Mouse (Mus musculus) erythroblast, adult 5-6 weeks (primary cell): Measurements from ENCODE around the gene Trpm2. TPM values are rescaled to one million over a fixed set of nuclear protein-coding genes. Genes with fewer than 3 reads are reported as not detected.
"Not testable (repeated sequence)": the region's sequence is repeated elsewhere in the genome, so short reads cannot be mapped to it uniquely, and the experiment has no call there.

Experiments
- ATAC-seq: replicated peaks from 2 replicates; pipeline ENCODE4 v1.8.0; 2016; ENCODE audit warnings: moderate number of reproducible peaks, mild to moderate bottlenecking, moderate TSS enrichment, inconsistent platforms; ENCODE audit not compliant: poor library complexity, low FRiP score, severe bottlenecking
- total RNA-seq, 2 experiments: library from RNA; stranded (forward) in 1 of 2; stranded (reverse) in 1 of 2; fragments of 150-400 nt in 1 of 2; fragments of 200-764, 138-1000 nt in 1 of 2; gene quantifications; 2 replicates each; pipeline versions ENCODE4 v1.2.3 to v1.2.4; 2015 to 2017; ENCODE audit warnings: low replicate concordance in 2 of 2

The Trpm2 gene
- total RNA-seq, 2 experiments from 2014 or later, result 3.1 to 3.4 TPM

GRCm38 (mm10) chr10:77984660-77985059 lies 14.3 kb upstream of the Trpm2 start:
- ATAC-seq, result peak; percentile 81

- ATAC-seq, result peak; percentile 96
Measured at GRCm38 (mm10) chr10:77978351-77979350, 8.3 kb upstream of the Trpm2 start, which contains the start of gene 1810043G02Rik. 1810043G02Rik (plus strand) TSS chr10:77978524.

DNA sequence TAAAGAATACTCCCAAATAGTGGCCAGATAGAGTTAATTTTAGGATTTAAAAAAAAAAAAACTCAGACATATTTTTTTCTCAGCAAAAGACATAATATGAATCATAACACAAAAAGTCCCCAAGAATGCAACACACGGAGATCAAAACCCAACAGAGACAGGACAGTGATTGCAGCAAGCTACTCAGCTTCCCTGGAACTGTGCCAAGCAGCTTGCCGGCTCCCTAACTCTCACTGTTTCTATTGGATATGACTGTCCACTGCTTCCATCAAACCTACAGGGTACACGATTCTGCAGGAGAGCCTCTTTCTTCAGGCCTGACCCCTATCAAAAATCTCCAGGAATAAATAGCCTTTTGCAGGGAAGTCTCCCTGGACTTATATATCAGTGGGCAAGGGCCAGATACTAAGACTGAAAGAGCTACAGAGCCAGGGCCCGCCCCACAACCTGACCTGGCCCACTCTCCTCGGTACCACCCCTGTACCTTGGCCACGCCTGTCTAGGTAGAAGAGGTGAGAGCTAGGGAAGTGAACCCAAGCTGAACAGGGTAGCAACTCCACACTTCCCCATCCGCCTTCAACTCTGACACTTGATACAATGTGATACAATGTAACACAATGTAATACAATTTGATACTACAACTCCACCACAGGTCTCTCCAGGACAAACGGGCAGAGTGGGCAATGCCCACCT lies 6.2 kb upstream of the Trpm2 start:
- ATAC-seq, result no peak

DNA sequence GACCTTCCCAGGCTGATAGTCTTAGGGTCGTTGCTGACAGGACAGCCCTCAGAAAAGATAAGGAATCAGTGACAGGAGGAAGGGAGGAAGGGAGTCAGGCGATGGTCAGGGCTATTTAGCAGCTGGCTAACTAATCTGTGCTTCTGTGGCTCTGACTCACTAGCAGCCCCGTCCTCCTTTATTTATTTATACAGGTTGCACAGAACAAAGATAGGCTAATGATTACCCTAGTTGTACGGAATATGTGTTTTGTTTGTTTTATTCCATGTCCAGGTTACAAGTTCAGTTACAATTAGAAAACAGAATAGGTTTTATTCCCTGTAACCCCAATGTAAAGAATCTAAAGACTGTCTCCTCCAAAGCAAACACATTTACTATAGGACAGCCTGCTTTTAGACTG lies 5.3 kb upstream of the Trpm2 start:
- no peak for ATAC-seq

GRCm38 (mm10) chr10:77974811-77975210 lies 4.4 kb upstream of the Trpm2 start:
- no peak for ATAC-seq

DNA sequence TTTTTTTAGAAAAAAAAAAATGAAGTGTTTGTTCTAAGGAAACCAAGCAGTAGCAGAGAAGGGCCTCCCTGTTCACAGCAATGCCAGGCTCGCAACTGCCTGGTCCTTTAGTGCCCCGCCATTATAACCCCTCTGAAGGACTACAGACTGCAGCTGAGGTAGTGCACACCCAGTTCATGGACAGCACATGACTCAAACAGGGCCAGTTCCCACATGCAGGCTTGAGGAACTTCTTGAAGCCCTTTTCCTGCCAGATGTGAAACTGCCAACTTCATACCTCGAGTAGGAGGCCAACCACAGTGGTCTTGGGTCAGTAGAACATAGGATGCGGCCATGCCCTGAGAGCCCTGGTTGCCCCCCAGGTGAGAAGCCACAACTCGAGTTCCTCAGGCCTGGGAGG lies 4.0 kb upstream of the Trpm2 start:
- no peak for ATAC-seq

DNA sequence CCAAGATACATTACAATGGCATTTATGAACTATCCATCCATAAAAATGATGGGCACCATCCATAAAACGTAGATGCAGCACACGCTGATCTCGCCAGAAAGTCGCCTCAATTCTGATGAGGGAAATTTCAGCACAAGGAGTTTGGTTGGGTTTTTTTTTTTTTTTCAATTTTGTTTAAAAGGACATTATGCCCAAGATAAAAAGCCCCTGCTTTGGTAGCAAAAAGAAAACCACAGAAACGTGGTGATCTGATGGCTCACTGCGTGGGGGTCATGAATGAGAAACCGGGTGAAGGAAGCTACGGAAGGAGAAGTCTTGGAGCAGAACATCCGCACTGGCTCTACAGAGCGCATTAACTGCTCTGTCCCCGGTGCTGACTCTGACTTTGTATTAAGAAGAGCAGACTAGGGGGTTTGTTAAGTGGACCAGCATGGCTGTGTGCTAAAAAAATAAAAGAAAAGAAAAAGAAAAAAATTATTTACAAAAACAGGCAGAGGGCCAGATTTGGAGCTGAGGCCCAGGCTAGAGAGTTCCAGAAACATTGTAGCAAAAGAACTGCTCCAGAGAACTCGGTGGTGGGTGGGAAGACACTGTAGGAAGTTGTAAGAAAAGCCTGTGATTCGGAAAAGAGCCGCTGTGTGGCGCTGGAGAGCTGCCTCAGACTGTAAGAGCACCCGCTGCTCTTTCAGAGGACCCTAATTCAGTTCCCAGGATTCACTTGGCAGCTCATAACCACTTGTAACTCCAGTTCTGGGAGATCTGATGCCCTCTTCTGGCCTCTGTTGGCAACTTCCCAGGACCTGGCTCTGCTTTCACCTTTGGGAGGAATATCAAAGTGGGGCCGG lies 1.6 kb upstream of the Trpm2 start:
- no peak for ATAC-seq

DNA sequence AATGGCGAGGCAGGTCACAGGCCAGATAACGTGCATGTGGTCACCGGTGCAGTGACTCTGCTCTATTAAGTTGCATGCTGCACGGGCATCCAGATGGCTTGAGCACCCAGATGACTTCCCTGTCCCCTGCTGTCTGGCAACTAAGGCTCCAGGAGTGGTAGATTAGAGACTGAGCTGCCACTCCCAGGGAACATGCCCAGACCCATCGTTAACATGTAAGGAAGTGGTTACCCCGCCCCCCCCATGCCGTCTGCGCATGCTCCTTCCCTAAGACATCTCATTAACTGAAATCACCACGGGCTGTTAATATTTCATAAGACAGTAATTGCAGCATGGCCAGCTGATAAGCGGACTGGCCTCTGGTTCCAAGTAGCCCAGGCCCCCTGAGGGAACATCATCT lies 828 bp upstream of the Trpm2 start:
- no peak for ATAC-seq

DNA sequence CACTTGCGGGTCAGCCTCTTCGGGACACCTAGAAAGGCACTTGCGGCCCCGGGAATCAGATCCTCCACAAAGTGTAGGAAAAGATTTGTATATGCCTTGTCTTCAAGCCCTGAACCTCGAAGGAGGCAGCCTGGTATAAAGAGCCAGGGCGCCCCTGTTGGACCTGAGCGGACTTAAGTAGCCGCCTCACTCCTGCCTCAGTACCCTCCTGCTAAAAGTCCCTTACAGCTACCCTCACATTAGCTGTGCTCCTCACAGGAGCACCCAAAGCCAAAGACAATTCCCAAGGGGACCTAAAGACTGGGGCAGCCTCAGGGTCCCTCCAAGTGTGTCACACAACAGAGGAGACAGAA lies 414 bp downstream of the Trpm2 start:
- ATAC-seq, result no peak

DNA sequence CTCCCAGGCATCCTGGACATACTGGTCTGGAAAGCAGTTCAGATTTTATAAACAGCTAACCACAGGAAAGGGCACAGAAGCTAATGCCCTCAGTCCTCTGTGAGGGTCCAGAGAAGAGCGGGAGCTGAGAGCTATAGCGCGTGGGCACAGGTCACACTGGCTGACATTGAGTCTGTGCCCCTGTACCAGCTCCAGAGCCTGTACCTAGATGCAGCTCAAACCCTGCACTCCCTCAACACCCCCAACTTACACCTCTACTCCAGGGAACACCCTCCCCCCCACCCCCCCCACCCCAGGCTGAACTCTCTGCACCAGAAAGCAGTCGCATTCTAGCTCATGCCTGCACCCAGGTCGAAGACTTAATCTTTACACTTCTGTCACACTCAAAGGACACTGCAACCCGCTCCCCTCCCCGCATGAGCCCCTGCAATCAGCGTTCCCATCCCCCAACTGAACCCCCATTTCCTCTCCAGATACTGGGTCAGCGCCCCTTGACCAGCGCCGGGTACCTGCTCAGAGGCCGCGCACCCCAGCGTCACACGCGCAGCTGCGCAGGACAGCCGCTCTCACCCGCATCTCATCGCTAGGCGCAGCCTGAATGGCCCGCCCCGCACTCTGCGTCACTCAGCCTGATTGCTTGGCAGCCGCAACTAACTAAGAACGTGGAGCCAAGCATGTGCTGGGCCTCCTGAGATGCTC lies 940 bp downstream of the Trpm2 start:
- no peak for ATAC-seq

GRCm38 (mm10) chr10:77963971-77964370 lies 6.4 kb downstream of the Trpm2 start:
- ATAC-seq, result no peak

GRCm38 (mm10) chr10:77962725-77963124 lies 7.6 kb downstream of the Trpm2 start:
- ATAC-seq, result no peak

- ATAC-seq, result not testable (repeated sequence)
Measured at GRCm38 (mm10) chr10:77950468-77950867, 19.9 kb downstream of the Trpm2 start.

DNA sequence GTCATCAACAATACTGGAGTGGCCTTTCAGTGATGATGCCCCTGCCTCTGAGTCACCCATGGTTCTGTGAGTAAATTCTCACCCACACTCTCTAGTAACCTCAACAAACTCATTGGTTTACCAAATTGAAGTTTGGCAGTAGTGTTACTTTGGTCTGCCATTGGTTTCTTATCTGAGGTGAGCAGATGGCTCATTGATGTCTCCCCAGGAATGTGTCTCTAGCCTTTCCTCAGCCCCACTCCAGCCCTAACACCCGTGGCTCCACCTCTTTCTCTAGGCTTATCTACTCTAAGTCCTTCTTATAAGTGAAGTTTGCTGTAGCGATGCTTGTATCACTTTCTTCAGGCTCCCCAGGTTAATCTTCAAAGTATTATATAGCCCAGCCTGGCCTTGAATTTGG lies 30.7 kb downstream of the Trpm2 start:
- ATAC-seq, result no peak

DNA sequence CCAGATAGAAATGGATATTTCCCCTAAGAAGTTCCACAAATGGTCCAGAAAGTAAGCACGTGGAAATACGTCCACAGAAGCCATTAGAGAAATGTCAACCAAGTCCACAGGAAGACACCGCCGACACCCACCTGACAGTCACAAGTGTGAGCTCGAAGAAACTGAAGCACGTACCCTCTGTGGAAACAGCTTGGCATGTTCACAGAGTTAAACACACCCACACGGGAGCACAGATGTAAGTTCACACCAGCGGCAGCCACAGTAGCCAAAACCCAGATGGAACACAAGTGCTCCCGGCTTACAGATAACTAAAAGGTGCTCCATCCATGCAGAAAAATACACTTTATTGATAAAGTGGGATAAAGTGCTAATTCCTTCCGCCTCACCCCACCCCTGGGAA lies 43.0 kb downstream of the Trpm2 start:
- no peak for ATAC-seq

- ATAC-seq, result peak; percentile 55; the same call in 1 of the 2 replicates
Measured at GRCm38 (mm10) chr10:77926140-77926539, 44.2 kb downstream of the Trpm2 start.

DNA sequence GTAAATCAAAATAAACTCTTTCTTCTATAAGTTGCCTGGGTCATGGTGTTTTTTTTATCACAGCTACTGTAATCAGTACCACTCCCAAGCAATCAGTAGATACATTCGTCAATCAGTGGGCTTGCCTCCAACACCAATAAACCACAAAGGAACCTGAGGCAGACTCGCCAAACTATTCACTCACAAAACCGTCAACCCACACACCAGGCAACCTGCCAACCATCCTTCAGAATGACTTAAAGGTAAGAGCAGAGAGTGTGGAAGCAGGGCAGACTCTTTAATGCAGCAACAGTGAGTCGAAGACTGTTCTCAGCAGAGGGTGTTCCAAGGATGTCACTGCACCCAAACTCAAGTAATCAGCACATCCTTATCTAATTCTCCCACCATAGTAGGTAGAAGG lies 47.7 kb downstream of the Trpm2 start:
- ATAC-seq, result no peak

DNA sequence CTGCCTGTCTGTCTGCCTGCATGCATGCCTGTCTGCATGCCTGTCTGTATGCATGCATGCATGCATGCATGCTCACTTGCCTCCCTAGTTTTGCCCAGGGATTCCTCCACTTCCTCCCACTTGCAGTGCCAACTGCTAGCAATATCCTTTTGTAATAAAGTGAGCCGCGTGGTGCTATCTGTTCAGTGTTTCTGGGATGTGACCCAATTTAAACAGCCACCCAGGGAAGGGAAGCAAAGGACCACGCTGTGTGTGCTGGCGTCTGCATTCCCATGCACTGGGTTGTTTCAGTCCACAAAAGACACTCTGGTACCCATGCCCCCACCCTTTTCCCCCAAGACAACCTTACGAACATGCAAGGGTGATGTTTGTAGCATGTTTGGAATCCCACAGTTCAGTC lies 49.4 kb downstream of the Trpm2 start:
- ATAC-seq, result no peak

GRCm38 (mm10) chr10:77916636-77917335 lies 53.6 kb downstream of the Trpm2 start:
- ATAC-seq, result peak; percentile 47; the same call in 1 of the 2 replicates
